Mouse (Mus musculus) olfactory bulb, adult 2 months (tissue): ENCODE data around the gene Krt14. TPM values are rescaled to one million over a fixed set of nuclear protein-coding genes. Genes with fewer than 3 reads are reported as not detected.

ENCODE experiments used
- H3K27ac ChIP-seq: fragments of 200-500 bp; 2 replicates; pipeline ENCODE4 v1.5.1; 2012; ENCODE audit warnings: low read depth, low read length; ENCODE audit not compliant: insufficient read depth
- H3K4me1 ChIP-seq: fragments of 200-500 bp; 2 replicates; pipeline ENCODE4 v1.6.1; 2012; ENCODE audit warnings: low read length; ENCODE audit not compliant: control insufficient read depth, insufficient read depth
- H3K4me3 ChIP-seq: fragments of 200-500 bp; 2 replicates; pipeline ENCODE4 v1.5.1; 2012; ENCODE audit warnings: mild to moderate bottlenecking, low read depth, low read length, moderate library complexity; ENCODE audit not compliant: insufficient read depth
- CTCF ChIP-seq: fragments of 200-500 bp; IDR thresholded peaks from 2 replicates; pipeline ENCODE4 v1.5.1; 2012; ENCODE audit warnings: low read depth, mild to moderate bottlenecking, low read length, moderate library complexity; ENCODE audit not compliant: insufficient read depth
- POLR2A ChIP-seq: fragments of 200-500 bp; IDR thresholded peaks from 2 replicates; pipeline ENCODE4 v1.6.1; 2012; ENCODE audit warnings: mild to moderate bottlenecking, low read depth, low read length, moderate library complexity; ENCODE audit not compliant: insufficient read depth
- WGBS: fragments of 180-500 bp; shearing (Covaris S2); methylation state at CpG from one replicate; pipeline ENCODE4 v1.1.7; 2018; 5-methylcytosine and 5-hydroxymethylcytosine counted together
- polyA plus RNA-seq: library from polyadenylated mRNA; stranded (reverse); fragments of >200 nt; gene quantifications from 2 replicates; pipeline ENCODE4 v1.2.4, GENCODE M21; 2012; ENCODE audit warnings: low replicate concordance; ENCODE audit not compliant: missing spikeins, insufficient read depth, insufficient read length

Gene Krt14
- polyA plus RNA-seq, 1 experiment: not detected

DNA sequence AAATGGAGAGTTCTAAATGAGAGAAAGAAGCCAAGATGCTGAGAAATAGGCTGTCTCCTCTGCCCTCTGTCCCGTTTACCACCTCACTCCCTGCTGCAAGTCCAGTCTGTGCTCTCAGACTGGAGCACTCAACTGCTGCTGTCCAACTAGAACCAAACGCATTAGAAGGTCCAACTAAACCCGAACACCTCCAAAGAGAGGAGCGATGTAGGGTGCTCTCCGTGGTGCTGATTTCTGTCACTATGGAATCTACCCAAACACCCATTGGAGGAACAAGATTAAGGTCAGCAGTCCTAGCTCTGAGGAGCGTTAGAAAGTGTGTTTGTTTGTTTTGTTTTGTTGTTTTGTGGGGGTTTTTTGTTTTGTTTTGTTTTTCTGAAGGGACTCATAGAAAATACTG, 3.9 kb downstream of the Krt14 start:
- WGBS: 59% methylated on average over 6 of the region's 6 CpGs
- Histone ChIP-seq H3K27ac (no peak overlapping the region), H3K4me3 (no peak overlapping the region), H3K4me1 (peaks cover 8% of the 10 kb centered on the region)
- TF ChIP-seq CTCF: no peak
- no peak for TF ChIP-seq POLR2A

DNA sequence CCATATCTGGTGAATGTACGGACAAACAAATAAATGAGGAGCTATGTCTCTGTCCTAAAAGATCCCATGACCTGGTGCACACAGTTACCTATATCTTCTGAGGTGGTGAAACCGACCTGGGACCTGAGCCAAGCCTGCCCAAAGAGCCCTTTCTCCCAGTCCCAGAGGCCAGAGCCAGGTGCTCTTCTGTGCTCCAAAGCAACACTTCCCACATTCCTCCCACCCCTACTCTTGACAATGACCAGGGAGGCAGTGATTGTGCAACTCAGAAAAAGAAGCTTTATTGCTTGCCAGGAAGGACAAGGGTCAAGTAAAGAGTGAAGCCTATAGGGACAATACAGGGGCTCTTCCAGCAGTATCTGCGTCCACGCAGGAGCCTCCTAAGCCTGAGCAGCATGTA, 4.4 kb downstream of the Krt14 start:
- Histone ChIP-seq H3K27ac (no peak overlapping the region), H3K4me3 (no peak overlapping the region), H3K4me1 (peaks cover 9% of the 10 kb centered on the region)
- WGBS: 87% methylated on average over 4 of the region's 4 CpGs
- TF ChIP-seq POLR2A: no peak

DNA sequence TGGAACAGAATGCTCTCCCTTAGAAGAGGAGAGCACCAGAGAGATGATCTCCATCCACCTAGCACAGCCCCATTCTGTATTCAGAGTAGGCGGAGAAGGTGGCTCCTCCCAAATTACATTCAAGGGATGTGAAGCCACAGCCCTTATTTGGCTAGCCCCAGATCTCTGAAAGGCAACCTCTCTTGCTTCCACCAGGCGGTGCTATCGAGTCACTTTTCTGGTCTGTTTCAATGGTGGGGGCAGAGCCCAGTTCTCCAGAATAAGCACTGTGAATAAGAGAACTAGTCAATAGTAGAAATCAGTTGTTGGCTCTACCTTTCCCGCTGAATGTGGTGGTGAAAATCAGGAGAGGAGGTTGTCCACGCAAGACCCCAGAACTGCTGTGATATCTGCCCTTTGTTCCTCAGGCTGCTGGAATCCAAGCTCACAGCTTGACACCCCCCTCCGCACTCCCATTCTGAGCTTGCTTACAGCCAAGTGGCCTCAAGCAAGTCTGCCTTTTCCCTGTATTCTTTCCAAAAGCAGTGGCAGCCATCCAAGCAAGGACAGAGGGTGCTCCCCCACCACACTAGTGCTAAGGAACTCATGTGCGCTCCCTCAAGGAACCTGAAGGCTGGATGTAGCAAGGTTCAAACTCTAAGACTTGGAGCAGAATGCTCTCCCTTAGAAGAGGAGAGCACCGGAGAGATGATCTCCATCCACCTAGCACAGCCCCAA, 7.1 kb downstream of the Krt14 start:
- Histone ChIP-seq H3K4me1 (peaks cover 9% of the 10 kb centered on the region), H3K27ac (no peak overlapping the region), H3K4me3 (no peak overlapping the region)
- WGBS: 49% methylated on average over 8 of the region's 8 CpGs
- TF ChIP-seq POLR2A (no peak), CTCF (no peak)

DNA sequence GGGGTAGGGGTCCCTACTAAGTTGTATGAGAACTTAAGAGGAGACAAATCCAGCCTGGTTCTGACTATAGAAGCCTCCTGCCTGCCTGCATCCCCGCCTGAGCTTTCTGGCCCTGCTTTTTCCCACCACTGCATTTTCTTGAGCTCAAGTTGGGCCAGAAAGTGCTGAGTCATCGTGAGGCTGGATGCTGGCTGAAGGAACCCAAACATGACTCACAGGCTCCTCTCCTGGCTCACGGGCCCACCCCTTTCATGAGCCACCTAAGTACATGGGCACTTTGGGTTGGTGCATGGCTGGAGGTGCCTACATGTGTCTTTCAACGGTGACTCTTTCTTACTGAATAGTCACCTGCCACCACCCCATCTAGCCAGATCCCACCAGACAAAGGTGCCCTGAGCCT, 8.7 kb downstream of the Krt14 start:
- 0 out of 2 replicates have a peak, but pooled peaks cover 3% of the 10 kb centered on the region for H3K4me1 ChIP-seq
- no peak for TF ChIP-seq CTCF
- TF ChIP-seq POLR2A: no peak
- no peak overlapping the region for H3K27ac ChIP-seq
- WGBS: 49% methylated on average over 4 of the region's 4 CpGs
- H3K4me3 ChIP-seq: no peak overlapping the region

DNA sequence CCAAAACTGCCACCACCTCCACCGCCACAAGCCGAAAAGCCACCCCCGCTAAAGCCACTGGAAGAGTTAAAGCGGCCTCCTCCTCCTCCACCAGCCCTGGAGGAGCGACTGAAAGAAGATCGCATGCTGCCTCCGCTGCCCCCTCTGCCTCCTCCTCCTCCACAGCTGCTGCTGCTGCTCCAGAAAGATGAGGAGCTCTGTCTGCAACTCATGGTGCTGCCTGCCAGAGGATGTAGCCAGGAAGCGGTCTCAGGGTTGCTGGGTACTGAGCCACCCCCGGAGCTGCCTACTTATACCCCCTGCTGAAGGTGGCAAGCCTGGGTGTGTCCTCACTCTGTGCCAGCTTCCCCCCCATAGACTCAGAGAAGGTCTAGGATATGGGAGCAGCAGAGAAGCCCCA, 14.4 kb downstream of the Krt14 start, which contains the start of gene Krt9:
Krt9 (minus strand) TSS at position 255 of the 400 bp plus-strand sequence.
- 17% methylated on average over 9 of the region's 9 CpGs for WGBS
- TF ChIP-seq CTCF: no peak
- TF ChIP-seq POLR2A: no peak
- Histone ChIP-seq H3K27ac (peak within 1 kb of the TSS; percentile 23; the same call in 1 of the 2 replicates), H3K4me1 (peaks cover 10% of the 10 kb centered on the region), H3K4me3 (no peak within 1 kb of the TSS)

DNA sequence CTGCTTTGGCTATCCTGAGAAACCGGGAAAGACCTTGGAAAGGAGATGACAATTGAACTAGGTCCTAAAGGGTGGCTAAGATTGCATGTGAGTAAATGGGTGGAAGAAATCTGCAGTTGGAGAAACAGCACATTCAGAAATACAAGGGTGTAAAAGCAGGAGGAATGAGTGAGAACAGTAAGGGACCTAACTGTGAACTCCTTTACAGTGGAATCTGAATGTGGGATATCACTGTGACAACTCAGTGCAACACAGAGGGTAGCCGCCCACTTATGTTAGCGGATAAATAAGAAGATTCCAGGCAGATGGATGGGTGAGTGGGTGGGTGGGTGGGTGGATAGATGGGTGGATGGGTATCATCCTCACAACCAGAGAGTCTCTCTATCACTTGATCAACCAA, 15.5 kb downstream of the Krt14 start:
- H3K4me3 ChIP-seq: no peak overlapping the region
- H3K4me1 ChIP-seq: peaks cover 10% of the 10 kb centered on the region
- no peak overlapping the region for H3K27ac ChIP-seq
- TF ChIP-seq CTCF (no peak), POLR2A (no peak)
- 66% methylated on average over 3 of the region's 3 CpGs for WGBS

DNA sequence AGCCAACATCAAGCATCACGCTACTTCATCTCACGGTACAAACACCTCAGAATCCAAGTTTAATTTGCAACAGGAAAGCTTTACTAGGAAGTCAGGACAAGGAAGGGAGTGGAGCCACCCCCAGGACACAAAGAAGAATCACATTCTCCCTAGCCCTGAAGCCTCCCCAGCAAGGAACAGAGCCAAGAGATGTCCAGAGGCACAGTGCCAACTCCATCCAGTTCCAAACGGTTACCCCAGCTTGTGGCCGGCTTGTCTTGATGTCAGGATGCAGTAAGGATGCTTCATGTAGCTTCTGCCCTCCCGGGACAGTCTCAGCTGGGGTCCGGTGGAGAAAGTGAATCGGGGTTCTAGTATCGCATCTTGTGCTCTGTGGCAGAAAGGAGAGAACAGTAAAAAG, 20.6 kb downstream of the Krt14 start:
- Histone ChIP-seq H3K27ac (no peak overlapping the region), H3K4me3 (no peak overlapping the region), H3K4me1 (no peaks in the 10 kb centered on the region)
- 88% methylated on average over 8 of the region's 8 CpGs for WGBS
- TF ChIP-seq CTCF (no peak), POLR2A (no peak)

DNA sequence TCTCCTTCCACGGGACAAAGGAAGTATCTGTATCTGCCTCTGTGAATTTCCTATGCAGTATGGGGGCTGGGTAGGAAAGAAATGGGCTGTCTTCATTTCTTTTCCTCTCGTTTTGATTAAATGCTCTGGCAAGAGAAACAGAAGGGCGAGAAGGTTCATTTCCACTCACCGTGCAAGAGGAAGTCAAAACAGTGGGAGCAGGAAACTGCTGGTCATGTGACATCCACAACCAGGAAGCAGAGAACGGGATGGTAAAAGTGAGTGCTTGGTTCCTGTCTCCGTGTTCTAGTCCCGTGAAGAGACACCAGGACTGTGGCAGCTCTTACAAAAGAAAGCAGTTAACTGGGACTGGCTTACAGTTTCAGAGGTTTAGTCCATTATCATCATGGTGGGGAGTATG, 25.6 kb downstream of the Krt14 start:
- Histone ChIP-seq H3K4me1 (peaks cover 10% of the 10 kb centered on the region), H3K4me3 (no peak overlapping the region), H3K27ac (no peak overlapping the region)
- 65% methylated on average over 7 of the region's 7 CpGs for WGBS
- TF ChIP-seq CTCF: no peak
- TF ChIP-seq POLR2A: no peak

DNA sequence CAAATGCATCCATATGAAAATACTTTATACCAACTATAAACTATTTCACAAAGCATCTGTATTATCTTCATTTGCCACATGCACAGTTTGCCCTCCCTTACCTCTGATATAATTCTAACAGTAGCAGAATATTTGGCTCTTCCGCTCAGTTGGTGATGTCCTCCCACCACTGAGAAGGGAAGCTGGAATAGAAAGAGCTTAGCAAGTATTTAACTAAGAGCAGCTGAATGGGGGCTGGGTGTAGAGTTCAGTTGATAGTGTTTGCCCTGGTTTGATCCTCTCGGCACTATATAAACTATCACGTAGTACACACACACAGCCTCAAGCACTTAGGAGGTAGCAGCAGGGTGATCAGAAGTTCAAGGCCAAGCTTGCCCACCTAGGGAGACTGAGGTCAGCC, 28.1 kb downstream of the Krt14 start:
- H3K4me1 ChIP-seq: peaks cover 10% of the 10 kb centered on the region
- 36% methylated on average over 3 of the region's 3 CpGs for WGBS
- no peak for TF ChIP-seq POLR2A
- no peak overlapping the region for H3K27ac ChIP-seq
- H3K4me3 ChIP-seq: no peak overlapping the region

DNA sequence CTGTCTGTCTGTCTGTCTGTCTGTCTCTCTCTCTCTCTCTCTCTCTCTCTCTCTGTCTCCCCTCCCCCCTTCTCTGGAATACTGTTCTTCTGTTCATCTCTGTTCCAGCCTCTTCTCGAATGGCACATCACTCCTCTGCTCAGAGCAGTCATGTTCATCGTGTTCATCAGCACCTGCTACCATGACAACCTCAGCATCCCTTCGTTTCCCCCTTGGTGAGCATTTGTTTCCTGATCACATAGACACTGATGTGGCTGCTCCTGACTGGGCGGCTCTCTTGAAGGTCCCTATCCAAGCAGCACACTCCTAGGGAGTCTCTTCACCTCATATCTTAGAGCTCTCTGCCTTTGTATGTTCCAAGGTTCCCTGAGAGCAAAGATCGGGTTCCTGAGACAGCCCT, 29.0 kb downstream of the Krt14 start:
- Histone ChIP-seq H3K4me3 (no peak overlapping the region), H3K27ac (no peak overlapping the region), H3K4me1 (peaks cover 10% of the 10 kb centered on the region)
- 66% methylated on average over 5 of the region's 5 CpGs for WGBS
- TF ChIP-seq CTCF: no peak
- TF ChIP-seq POLR2A: no peak
